Mouse (Mus musculus) stomach, postnatal 0 days (tissue): ENCODE data around the gene Nme9. TPM values are rescaled to one million over a fixed set of nuclear protein-coding genes. Genes with fewer than 3 reads are reported as not detected.
A peak's percentile ranks its signal among the peaks of the same experiment; 100 is the strongest.

Experiments used
- ATAC-seq: fragments of 200-750 bp; cut with Nextera tagmentation; 2 replicates; pipeline ENCODE4 v1.8.0; 2017; ENCODE audit not compliant: low FRiP score, low TSS enrichment
- DNase-seq: peaks from one replicate; pipeline ENCODE4 v3.0.0-alpha.2; 2016; ENCODE audit warnings: low spot score
- H3K27ac ChIP-seq: fragments of 300-500 bp; sonication (generic); replicated peaks from 2 replicates; pipeline ENCODE4 v1.5.1; 2014; ENCODE audit warnings: mild to moderate bottlenecking, control low read depth
- H3K27me3 ChIP-seq: fragments of 300-500 bp; sonication (generic); 2 replicates; pipeline ENCODE4 v1.6.1; 2014; ENCODE audit warnings: low read length; ENCODE audit not compliant: control insufficient read depth, insufficient read depth
- H3K36me3 ChIP-seq: fragments of 300-500 bp; sonication (generic); 2 replicates; pipeline ENCODE4 v1.6.1; 2014; ENCODE audit warnings: low read length, mixed read lengths; ENCODE audit not compliant: control insufficient read depth, insufficient read depth
- H3K4me1 ChIP-seq: fragments of 300-500 bp; sonication (generic); replicated peaks from 2 replicates; pipeline ENCODE4 v1.6.1; 2014; ENCODE audit warnings: antibody characterized with exemption; ENCODE audit not compliant: control insufficient read depth, insufficient read depth
- H3K4me2 ChIP-seq: fragments of 300-500 bp; sonication (generic); replicated peaks from 2 replicates; pipeline ENCODE4 v1.6.1; 2014; ENCODE audit warnings: low read depth, mild to moderate bottlenecking, control low read depth, moderate library complexity
- H3K4me3 ChIP-seq: fragments of 300-500 bp; sonication (generic); 2 replicates; pipeline ENCODE4 v1.5.1; 2014; ENCODE audit warnings: low read depth, low read length, control low read depth
- H3K9ac ChIP-seq: fragments of 300-500 bp; sonication (generic); 2 replicates; pipeline ENCODE4 v1.6.1; 2014; ENCODE audit warnings: mild to moderate bottlenecking, low read length, control low read depth, mixed read lengths
- H3K9me3 ChIP-seq: fragments of 300-500 bp; sonication (generic); 2 replicates; pipeline ENCODE4 v1.6.1; 2016; ENCODE audit warnings: low read length; ENCODE audit not compliant: control insufficient read depth
- CTCF ChIP-seq: IDR thresholded peaks from 2 replicates; pipeline ENCODE4 v1.5.1; 2016; ENCODE audit warnings: antibody characterized with exemption, low read depth, mild to moderate bottlenecking, moderate library complexity
- EP300 ChIP-seq: optimal IDR thresholded peaks from 2 replicates; pipeline ENCODE3; 2016; ENCODE audit warnings: antibody characterized with exemption
- WGBS: fragments of 180-500 bp; shearing (Covaris S2); extraction: QIAGEN DNeasy Blood & Tissue Kit; methylation state at CpG from one replicate; pipeline ENCODE4 v1.1.7; 2014; 5-methylcytosine and 5-hydroxymethylcytosine counted together
- polyA plus RNA-seq: library from polyadenylated mRNA; unstranded; fragments of >200 nt; fragmentation: Nextera tagmentation; extraction: Ambion mirVana; gene quantifications from 2 replicates; pipeline ENCODE4 v1.2.1, GENCODE M21; 2015

Nme9 gene
- polyA plus RNA-seq, 1 experiment from 2014 or later, result not detected

DNA sequence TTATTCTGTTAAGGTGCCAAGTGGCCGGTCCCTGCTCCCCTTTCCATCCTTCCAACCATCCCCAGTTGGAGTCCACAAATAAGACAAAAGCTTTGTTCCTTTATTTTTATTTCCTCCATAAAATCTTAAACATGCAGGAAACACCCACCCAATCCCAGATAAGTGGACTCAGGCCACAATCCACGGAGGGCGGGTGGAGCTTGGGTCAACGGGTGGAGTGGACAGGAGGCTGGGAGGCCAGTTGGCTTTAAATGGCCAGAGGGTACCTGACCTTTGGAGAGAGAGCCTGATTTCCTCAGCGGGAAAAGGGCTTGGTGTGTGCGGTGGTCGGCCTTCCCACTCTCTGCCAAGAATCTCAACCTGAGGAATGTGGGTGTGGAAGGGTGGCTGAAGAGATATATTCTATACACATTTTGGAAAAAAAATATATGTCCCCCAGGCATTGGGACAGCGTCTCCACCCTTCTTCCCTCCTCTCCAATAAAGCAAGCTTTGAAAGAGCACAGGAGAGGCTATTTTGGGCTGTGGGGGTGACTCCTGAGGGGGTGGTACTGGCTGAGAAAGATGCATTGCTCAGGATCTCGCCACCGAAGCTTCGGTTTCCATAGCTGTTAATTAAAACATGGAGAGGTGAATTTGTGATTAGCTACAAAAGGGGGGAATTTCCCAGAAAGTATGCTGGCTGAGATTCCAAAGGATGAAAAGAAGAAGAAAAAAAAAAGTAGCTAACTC, 22.5 kb upstream of the Nme9 start:
- no peak overlapping the region for H3K4me2 ChIP-seq
- no peak for TF ChIP-seq CTCF
- no peak for TF ChIP-seq EP300
- no peaks in the 10 kb centered on the region for H3K27me3 ChIP-seq
- no peak overlapping the region for H3K27ac ChIP-seq
- no peak for ATAC-seq
- no peaks in the 10 kb centered on the region for H3K36me3 ChIP-seq
- no peaks in the 10 kb centered on the region for H3K9me3 ChIP-seq
- DNase-seq, result no peak
- no peak overlapping the region for H3K9ac ChIP-seq
- 64% methylated on average over 11 of the region's 11 CpGs for WGBS
- 0 out of 2 replicates have a peak, but pooled peaks cover 2% of the 10 kb centered on the region for H3K4me1 ChIP-seq
- H3K4me3 ChIP-seq, result no peak overlapping the region

DNA sequence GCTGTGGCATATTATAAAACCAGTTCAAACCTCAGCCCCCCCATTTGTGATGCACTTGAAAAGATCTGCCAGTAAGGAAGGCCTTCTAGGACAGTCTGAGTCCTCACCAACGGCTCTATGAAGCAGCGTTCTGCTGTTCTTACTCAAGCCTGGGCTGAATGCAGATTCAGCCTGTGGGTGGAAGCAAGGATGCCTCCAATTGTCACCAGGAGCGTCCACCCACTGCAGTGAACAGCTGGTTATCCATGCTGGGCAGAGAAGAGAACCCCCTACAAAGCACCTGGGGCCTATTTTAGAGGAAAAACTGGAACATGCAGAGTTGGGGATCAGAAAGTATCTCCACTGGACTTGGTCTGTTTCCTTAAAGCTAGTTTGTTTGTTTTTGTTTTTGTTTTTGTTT, 21.4 kb upstream of the Nme9 start:
- DNase-seq, result no peak
- TF ChIP-seq EP300, result no peak
- TF ChIP-seq CTCF, result no peak
- Histone ChIP-seq H3K9me3 (no peaks in the 10 kb centered on the region), H3K4me2 (no peak overlapping the region), H3K4me1 (no peaks in the 10 kb centered on the region), H3K27ac (no peak overlapping the region), H3K27me3 (no peaks in the 10 kb centered on the region), H3K9ac (no peak overlapping the region), H3K36me3 (no peaks in the 10 kb centered on the region), H3K4me3 (no peak overlapping the region)
- WGBS, result 87% methylated on average over 3 of the region's 3 CpGs
- ATAC-seq, result no peak

DNA sequence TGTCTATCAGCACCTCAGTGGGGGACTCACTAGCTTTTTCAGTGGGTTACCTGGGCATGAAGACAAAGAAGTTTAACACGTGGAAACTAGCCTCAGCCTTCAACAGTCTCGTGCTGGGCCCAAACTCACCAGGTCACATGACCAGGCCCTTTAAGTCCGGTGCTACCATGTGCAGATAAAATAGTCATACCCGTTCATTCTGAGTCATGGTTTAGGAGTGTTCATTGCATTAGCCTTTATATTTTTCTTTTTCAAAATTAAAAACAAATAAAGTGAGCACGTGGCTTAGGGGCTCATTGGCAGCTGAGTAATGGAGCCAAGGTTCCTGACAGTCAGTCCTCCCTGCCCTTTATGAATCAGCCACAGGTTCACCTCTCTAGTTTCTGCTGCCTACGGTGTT, 20.5 kb upstream of the Nme9 start:
- no peak overlapping the region for H3K27ac ChIP-seq
- DNase-seq, result no peak
- H3K4me3 ChIP-seq, result no peak overlapping the region
- no peaks in the 10 kb centered on the region for H3K36me3 ChIP-seq
- ATAC-seq, result peak; percentile 34; the same call in 1 of the 2 replicates
- no peaks in the 10 kb centered on the region for H3K4me1 ChIP-seq
- no peak overlapping the region for H3K4me2 ChIP-seq
- H3K9me3 ChIP-seq, result no peaks in the 10 kb centered on the region
- no peak for TF ChIP-seq CTCF
- TF ChIP-seq EP300, result no peak
- WGBS, result 58% methylated on average over 6 of the region's 6 CpGs
- H3K9ac ChIP-seq, result no peak overlapping the region
- H3K27me3 ChIP-seq, result no peaks in the 10 kb centered on the region

GRCm38 (mm10) chr9:99431346-99431745, 19.9 kb upstream of the Nme9 start:
- no peak for DNase-seq
- 90% methylated on average over 8 of the region's 8 CpGs for WGBS
- no peaks in the 10 kb centered on the region for H3K4me1 ChIP-seq

GRCm38 (mm10) chr9:99431963-99432362, 19.3 kb upstream of the Nme9 start:
- Histone ChIP-seq H3K4me2 (no peak overlapping the region), H3K9me3 (no peaks in the 10 kb centered on the region), H3K27me3 (no peaks in the 10 kb centered on the region), H3K4me1 (no peaks in the 10 kb centered on the region), H3K4me3 (no peak overlapping the region), H3K36me3 (no peaks in the 10 kb centered on the region), H3K9ac (no peak overlapping the region), H3K27ac (no peak overlapping the region)
- 60% methylated on average over 6 of the region's 6 CpGs for WGBS
- ATAC-seq (no peak), DNase-seq (no peak)
- TF ChIP-seq CTCF (no peak), EP300 (no peak)

More at GRCm38 (mm10) chr9:99431346-99431745, 19.9 kb upstream of the Nme9 start:
- no peaks in the 10 kb centered on the region for H3K27me3 ChIP-seq
- H3K9me3 ChIP-seq, result no peaks in the 10 kb centered on the region
- ATAC-seq, result no peak
- H3K4me2 ChIP-seq, result no peak overlapping the region
- no peaks in the 10 kb centered on the region for H3K36me3 ChIP-seq
- H3K27ac ChIP-seq, result no peak overlapping the region
- no peak for TF ChIP-seq EP300
- no peak for TF ChIP-seq CTCF
- H3K9ac ChIP-seq, result no peak overlapping the region
- no peak overlapping the region for H3K4me3 ChIP-seq

- no peaks in the 10 kb centered on the region for H3K36me3 ChIP-seq
- TF ChIP-seq EP300 (no peak), CTCF (no peak)
- DNase-seq, result no peak
- no peak overlapping the region for H3K9ac ChIP-seq
- no peaks in the 10 kb centered on the region for H3K9me3 ChIP-seq
- H3K4me2 ChIP-seq, result no peak overlapping the region
- no peaks in the 10 kb centered on the region for H3K4me1 ChIP-seq
- no peak for ATAC-seq
- no peak overlapping the region for H3K4me3 ChIP-seq
- WGBS, result 71% methylated on average over 4 of the region's 4 CpGs
- H3K27ac ChIP-seq, result no peak overlapping the region
- H3K27me3 ChIP-seq, result no peaks in the 10 kb centered on the region
Observed at GRCm38 (mm10) chr9:99432478-99432877, 18.8 kb upstream of the Nme9 start.
